Mouse (Mus musculus) liver, embryonic 15.5 days (tissue): ENCODE data around the gene Trim41. TPM values are rescaled to one million over a fixed set of nuclear protein-coding genes. Genes with fewer than 3 reads are reported as not detected.
"Not testable (repeated sequence)": the region's sequence is repeated elsewhere in the genome, so short reads cannot be mapped to it uniquely, and the experiment has no call there.

ENCODE experiments used
- ATAC-seq: fragments of 200-750 bp; cut with Nextera tagmentation; 2 replicates; pipeline ENCODE4 v1.8.0; 2017; ENCODE audit warnings: moderate number of reproducible peaks, mild to moderate bottlenecking, moderate library complexity; ENCODE audit not compliant: insufficient read depth
- H3K27ac ChIP-seq: fragments of 300-500 bp; sonication (generic); replicated peaks from 2 replicates; pipeline ENCODE4 v1.5.1; 2015; ENCODE audit warnings: mild to moderate bottlenecking, inconsistent platforms
- H3K27me3 ChIP-seq: fragments of 300-500 bp; sonication (generic); 2 replicates; pipeline ENCODE4 v1.6.1; 2015; ENCODE audit warnings: mild to moderate bottlenecking, inconsistent platforms
- H3K36me3 ChIP-seq: fragments of 300-500 bp; sonication (generic); replicated peaks from 2 replicates; pipeline ENCODE4 v1.6.1; 2015; ENCODE audit warnings: moderate library complexity, mild to moderate bottlenecking, inconsistent platforms
- H3K4me1 ChIP-seq: fragments of 300-500 bp; sonication (generic); replicated peaks from 2 replicates; pipeline ENCODE4 v1.6.1; 2015; ENCODE audit warnings: inconsistent platforms
- H3K4me2 ChIP-seq: fragments of 300-500 bp; sonication (generic); 2 replicates; pipeline ENCODE4 v1.6.1; 2015; ENCODE audit warnings: moderate library complexity, mild to moderate bottlenecking, inconsistent platforms
- H3K4me3 ChIP-seq: fragments of 300-500 bp; sonication (generic); replicated peaks from 2 replicates; pipeline ENCODE4 v1.5.1; 2015; ENCODE audit warnings: mild to moderate bottlenecking, inconsistent platforms
- H3K9ac ChIP-seq: fragments of 300-500 bp; sonication (generic); 2 replicates; pipeline ENCODE4 v1.6.1; 2015; ENCODE audit warnings: moderate library complexity, mild to moderate bottlenecking, inconsistent platforms
- H3K9me3 ChIP-seq: fragments of 300-500 bp; sonication (generic); replicated peaks from 2 replicates; pipeline ENCODE4 v1.6.1; 2016; ENCODE audit warnings: inconsistent platforms
- WGBS: fragments of 180-500 bp; shearing (Covaris S2); methylation state at CpG from one replicate; pipeline ENCODE4 v1.1.7; 2015; ENCODE audit warnings: mixed read lengths; ENCODE audit not compliant: insufficient replicate concordance; 5-methylcytosine and 5-hydroxymethylcytosine counted together
- polyA plus RNA-seq: library from polyadenylated mRNA; unstranded; fragments of >200 nt; fragmentation: Nextera tagmentation; extraction: Ambion mirVana; gene quantifications from 2 replicates; pipeline ENCODE4 v1.2.1, GENCODE M21; 2015

Gene Trim41
- polyA plus RNA-seq, 1 experiment from 2014 or later = 2.3 TPM

GRCm38 (mm10) chr11:48846881-48847280, 29.7 kb upstream of the Trim41 start:
- H3K4me3 ChIP-seq = no peak overlapping the region
- no peaks in the 10 kb centered on the region for H3K9me3 ChIP-seq
- no peak overlapping the region for H3K27ac ChIP-seq
- peaks cover 16% of the 10 kb centered on the region for H3K27me3 ChIP-seq
- no peaks in the 10 kb centered on the region for H3K36me3 ChIP-seq
- no peak overlapping the region for H3K9ac ChIP-seq
- no peaks in the 10 kb centered on the region for H3K4me1 ChIP-seq
- ATAC-seq = no peak
- WGBS = 57% methylated on average over 5 of the region's 5 CpGs
- H3K4me2 ChIP-seq = no peak overlapping the region

DNA sequence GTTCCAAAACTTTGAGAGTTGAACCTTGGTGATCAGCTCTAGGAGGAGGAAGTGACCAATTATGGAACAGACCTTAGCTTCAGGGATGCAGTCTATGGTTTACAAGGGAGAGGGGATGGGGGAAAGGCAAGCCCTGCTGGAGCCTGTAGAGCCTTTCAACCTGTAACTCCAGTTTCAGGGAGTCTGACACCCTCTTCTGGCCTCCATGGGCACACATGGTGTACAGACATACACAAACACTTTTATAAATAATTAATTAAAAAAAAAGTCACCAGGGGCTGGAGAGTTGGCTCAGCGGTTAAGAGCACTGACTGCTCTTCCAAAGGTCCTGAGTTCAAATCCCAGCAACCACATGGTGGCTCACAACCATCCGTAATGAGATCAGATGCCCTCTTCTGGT, 29.2 kb upstream of the Trim41 start:
- H3K36me3 ChIP-seq, H3K4me3 ChIP-seq, H3K9me3 ChIP-seq, ATAC-seq, H3K9ac ChIP-seq, H3K4me2 ChIP-seq, H3K4me1 ChIP-seq, H3K27ac ChIP-seq: not testable (repeated sequence)
- 53% methylated on average over 2 of the region's 2 CpGs for WGBS
- H3K27me3 ChIP-seq = peaks cover 16% of the 10 kb centered on the region

DNA sequence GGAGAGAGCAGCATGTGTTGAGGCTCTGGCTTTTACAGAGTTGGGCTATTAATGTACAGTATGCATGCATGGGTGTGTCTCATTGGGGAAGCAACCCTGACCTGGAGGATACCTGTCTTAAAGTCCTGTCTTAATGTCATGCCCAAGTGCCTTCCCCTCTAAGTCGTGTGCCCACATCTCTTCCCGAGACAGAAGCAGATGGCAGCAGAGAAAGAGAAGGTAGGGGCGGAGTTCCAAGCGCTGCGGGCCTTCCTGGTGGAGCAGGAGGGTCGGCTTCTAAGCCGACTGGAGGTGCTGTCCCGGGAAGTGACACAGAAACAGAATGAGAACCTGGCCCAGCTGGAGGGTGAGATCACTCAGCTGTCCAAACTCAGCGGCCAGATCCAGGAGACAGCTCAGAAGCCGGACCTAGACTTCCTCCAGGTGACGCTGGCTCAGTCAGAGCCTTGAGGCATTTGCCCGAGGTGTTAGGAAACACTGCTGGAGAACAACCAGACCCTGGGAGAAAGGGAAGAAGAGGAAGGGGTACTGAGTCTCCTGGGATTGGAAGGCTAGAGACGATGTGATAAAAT, 28.2 kb upstream of the Trim41 start:
- Histone ChIP-seq H3K4me1 (no peaks in the 10 kb centered on the region), H3K4me2 (no peak overlapping the region), H3K9ac (no peak overlapping the region), H3K9me3 (no peaks in the 10 kb centered on the region), H3K27ac (no peak overlapping the region), H3K4me3 (no peak overlapping the region), H3K27me3 (peaks cover 16% of the 10 kb centered on the region), H3K36me3 (no peaks in the 10 kb centered on the region)
- WGBS = 38% methylated on average over 13 of the region's 13 CpGs
- ATAC-seq = no peak

DNA sequence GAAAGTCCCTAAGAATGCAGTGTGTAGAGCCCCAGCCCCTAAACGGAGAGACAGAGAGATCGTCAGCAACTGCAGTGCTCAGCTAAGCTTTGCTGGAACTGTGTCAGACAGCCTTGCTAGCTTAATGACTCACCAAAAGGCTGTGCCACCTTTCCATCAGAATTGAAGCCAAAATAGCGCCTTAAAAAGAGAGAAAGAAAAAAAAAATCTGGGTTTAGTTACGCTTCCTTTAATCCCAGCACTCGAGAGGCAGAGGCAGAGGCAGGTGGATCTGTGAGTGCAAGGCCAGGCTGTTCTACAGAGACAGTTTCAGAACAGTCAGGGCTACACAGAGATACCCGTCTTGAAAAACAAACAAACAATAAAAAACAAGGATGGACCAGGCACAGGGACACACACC, 27.2 kb upstream of the Trim41 start:
- Histone ChIP-seq H3K4me2 (no peak overlapping the region), H3K4me3 (no peak overlapping the region), H3K27me3 (peaks cover 14% of the 10 kb centered on the region), H3K36me3 (no peaks in the 10 kb centered on the region), H3K4me1 (no peaks in the 10 kb centered on the region), H3K27ac (no peak overlapping the region), H3K9me3 (no peaks in the 10 kb centered on the region), H3K9ac (no peak overlapping the region)
- no peak for ATAC-seq
- 59% methylated on average over 6 of the region's 6 CpGs for WGBS

DNA sequence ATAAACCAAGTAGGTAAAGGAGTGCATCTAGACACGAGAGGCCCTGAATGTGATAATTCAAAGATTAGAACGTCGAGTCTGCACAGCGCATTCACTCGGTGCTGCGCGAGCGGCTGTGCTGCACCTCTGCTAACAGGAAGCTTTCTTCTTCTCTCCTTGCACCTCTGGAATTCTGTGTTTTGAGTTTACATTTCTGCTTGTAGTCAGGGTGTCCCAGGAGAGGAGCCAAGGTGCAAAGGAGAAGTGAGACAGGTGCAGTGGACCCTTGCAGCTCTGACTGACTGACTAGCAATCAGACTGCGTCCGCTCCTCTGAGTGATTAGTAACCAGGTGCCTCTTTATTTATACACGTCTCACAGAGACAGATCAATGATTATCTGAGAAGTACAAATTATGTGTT, 26.0 kb upstream of the Trim41 start:
- Histone ChIP-seq H3K4me3 (no peak overlapping the region), H3K4me2 (no peak overlapping the region), H3K27ac (no peak overlapping the region), H3K27me3 (peaks cover 10% of the 10 kb centered on the region), H3K36me3 (no peaks in the 10 kb centered on the region), H3K9me3 (no peaks in the 10 kb centered on the region), H3K4me1 (peaks cover 5% of the 10 kb centered on the region), H3K9ac (no peak overlapping the region)
- ATAC-seq = no peak
- WGBS = 72% methylated on average over 11 of the region's 11 CpGs

- no peaks in the 10 kb centered on the region for H3K36me3 ChIP-seq
- no peak overlapping the region for H3K27ac ChIP-seq
- H3K4me1 ChIP-seq = peaks cover 13% of the 10 kb centered on the region
- WGBS = 65% methylated on average over 4 of the region's 4 CpGs
- H3K4me2 ChIP-seq = no peak overlapping the region
- H3K27me3 ChIP-seq = peaks cover 17% of the 10 kb centered on the region
- ATAC-seq = no peak
- H3K4me3 ChIP-seq = no peak overlapping the region
- H3K9me3 ChIP-seq = no peaks in the 10 kb centered on the region
- H3K9ac ChIP-seq = no peak overlapping the region
Observed at GRCm38 (mm10) chr11:48842378-48842792, 25.2 kb upstream of the Trim41 start.

DNA sequence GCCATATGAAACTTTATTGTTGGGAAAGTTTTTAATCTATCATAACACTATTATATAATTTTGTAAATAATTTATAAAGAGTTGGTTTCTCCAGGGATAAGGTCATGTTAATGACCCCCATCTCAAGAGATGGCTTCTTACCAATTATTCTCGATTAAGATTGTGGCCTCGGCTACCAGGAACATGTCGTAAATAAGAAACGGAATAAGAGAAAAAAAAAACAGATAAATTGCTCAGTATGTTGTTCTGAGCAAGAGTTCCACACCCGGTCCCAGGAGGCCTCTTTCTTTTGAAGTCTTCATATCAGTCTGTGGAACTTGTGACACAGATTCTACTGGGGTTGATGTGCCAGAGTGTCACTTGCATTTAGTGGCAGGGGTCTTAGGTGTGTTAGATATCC, 24.1 kb upstream of the Trim41 start:
- Histone ChIP-seq H3K27ac (no peak overlapping the region), H3K36me3 (no peaks in the 10 kb centered on the region), H3K4me3 (no peak overlapping the region), H3K27me3 (peaks cover 29% of the 10 kb centered on the region), H3K9me3 (no peaks in the 10 kb centered on the region), H3K4me1 (peaks cover 22% of the 10 kb centered on the region), H3K4me2 (no peak overlapping the region), H3K9ac (no peak overlapping the region)
- ATAC-seq = no peak
- 66% methylated on average over 5 of the region's 5 CpGs for WGBS

DNA sequence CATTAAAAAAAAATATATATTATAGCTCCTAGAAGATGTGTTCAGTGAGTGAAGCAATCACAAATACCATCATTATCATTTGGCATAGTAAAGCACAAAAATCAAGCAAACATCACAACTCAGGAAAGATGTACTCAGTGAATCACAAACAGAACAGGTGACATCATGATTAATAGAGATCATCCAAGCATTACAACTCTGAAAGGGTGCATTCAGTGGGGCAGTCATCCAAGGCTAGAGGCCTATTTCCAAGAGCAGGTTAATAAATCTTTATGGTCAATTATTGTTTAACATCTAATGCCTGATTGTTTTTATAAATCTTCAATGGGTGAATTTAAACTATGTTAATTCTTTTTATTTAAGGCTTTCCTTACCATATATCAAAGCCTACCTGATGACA, 23.7 kb upstream of the Trim41 start:
- Histone ChIP-seq H3K4me3 (no peak overlapping the region), H3K27ac (no peak overlapping the region), H3K9me3 (no peaks in the 10 kb centered on the region), H3K4me2 (no peak overlapping the region), H3K9ac (no peak overlapping the region), H3K4me1 (peaks cover 22% of the 10 kb centered on the region), H3K36me3 (no peaks in the 10 kb centered on the region), H3K27me3 (peaks cover 33% of the 10 kb centered on the region)
- ATAC-seq = no peak

GRCm38 (mm10) chr11:48838879-48839680, 21.9 kb upstream of the Trim41 start:
- WGBS = 67% methylated on average over 10 of the region's 10 CpGs
- ATAC-seq = no peak
- Histone ChIP-seq H3K4me3 (no peak overlapping the region), H3K4me1 (peaks cover 29% of the 10 kb centered on the region), H3K27ac (no peak overlapping the region), H3K4me2 (peak overlapping the region; percentile 98; the same call in 1 of the 2 replicates), H3K9ac (no peak overlapping the region), H3K9me3 (no peaks in the 10 kb centered on the region), H3K27me3 (peaks cover 40% of the 10 kb centered on the region), H3K36me3 (no peaks in the 10 kb centered on the region)

- Histone ChIP-seq H3K36me3 (no peaks in the 10 kb centered on the region), H3K4me3 (peak overlapping the region; percentile 74), H3K9ac (peak overlapping the region; percentile 59), H3K9me3 (no peaks in the 10 kb centered on the region), H3K4me2 (peak overlapping the region; percentile 98), H3K27ac (no peak overlapping the region), H3K4me1 (peaks cover 33% of the 10 kb centered on the region), H3K27me3 (peaks cover 40% of the 10 kb centered on the region)
- ATAC-seq = no peak
- WGBS = under 1% methylated on average over 16 of the region's 16 CpGs
Observed at GRCm38 (mm10) chr11:48838181-48838797, 21.1 kb upstream of the Trim41 start.

DNA sequence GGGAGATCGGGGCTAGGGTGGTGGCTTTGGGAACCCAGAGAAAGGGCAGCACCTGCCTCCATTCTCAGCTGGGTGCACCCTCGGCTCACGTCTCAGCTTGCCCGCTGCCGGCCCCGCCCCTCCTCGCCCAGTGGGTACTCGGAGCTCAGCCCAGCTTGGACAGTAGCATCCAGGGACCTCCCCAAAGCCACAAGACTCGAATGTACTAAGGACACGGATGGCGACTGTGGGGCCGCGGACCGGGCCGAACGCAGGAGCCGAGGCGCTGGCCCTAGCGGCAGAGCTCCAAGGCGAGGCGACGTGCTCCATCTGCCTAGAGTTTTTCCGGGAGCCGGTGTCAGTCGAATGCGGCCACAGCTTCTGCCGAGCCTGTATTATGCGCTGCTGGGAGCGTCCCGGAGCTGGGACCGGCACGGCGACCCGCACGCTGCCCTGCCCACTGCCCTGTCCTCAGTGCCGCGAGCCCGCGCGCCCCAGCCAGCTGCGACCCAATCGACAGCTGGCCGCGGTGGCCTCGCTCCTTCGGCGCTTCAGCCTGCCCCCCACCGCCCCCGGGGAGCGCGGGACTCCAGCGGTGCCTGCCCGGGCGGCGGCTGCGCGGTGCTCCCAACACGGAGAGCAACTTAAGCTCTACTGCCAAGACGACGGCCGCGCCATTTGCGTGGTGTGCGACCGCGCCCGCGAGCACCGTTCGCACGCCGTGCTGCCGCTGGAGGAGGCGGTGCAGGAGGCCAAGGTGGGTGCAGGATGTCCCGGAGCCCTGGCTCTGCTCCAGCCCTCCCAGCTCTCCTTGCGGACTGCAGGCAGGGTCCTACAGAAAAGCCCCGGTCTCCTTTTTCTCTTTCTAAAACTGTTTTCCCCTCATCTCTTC, 20.4 kb upstream of the Trim41 start:
- H3K27ac ChIP-seq = no peak overlapping the region
- peak overlapping the region; percentile 59 for H3K9ac ChIP-seq
- peak overlapping the region; percentile 74 for H3K4me3 ChIP-seq
- under 1% methylated on average over 77 of the region's 77 CpGs for WGBS
- no peaks in the 10 kb centered on the region for H3K36me3 ChIP-seq
- no peaks in the 10 kb centered on the region for H3K9me3 ChIP-seq
- peaks cover 38% of the 10 kb centered on the region for H3K4me1 ChIP-seq
- ATAC-seq = no peak
- H3K27me3 ChIP-seq = peaks cover 40% of the 10 kb centered on the region
- peak overlapping the region; percentile 98 for H3K4me2 ChIP-seq
